Mouse (Mus musculus) lung, adult 2 months (tissue): ENCODE measurements at regions not wholly inside any gene's neighbourhood (a gene's known extent, or its start where the extent isn't known, plus 50 kb on each side); places are given as distances from the start of the nearest gene placed in this dataset.

ENCODE experiments used
- CTCF ChIP-seq: fragments of 200-500 bp; IDR thresholded peaks from 2 replicates; pipeline ENCODE4 v1.5.1; 2011; ENCODE audit warnings: mild to moderate bottlenecking, low read length, control low read depth; ENCODE audit not compliant: insufficient read depth
- POLR2A ChIP-seq: fragments of 200-500 bp; IDR thresholded peaks from 2 replicates; pipeline ENCODE4 v1.6.1; 2011; ENCODE audit warnings: low read depth, mild to moderate bottlenecking, control low read depth, low read length, borderline replicate concordance; ENCODE audit errors: extremely low read depth

GRCm38 (mm10) chr4:149834646-149835156 is 60.6 kb upstream of the Slc25a33 start:
- TF ChIP-seq POLR2A, result no peak
- no peak for TF ChIP-seq CTCF
